Mouse (Mus musculus) midbrain, embryonic 12.5 days (tissue): ENCODE measurements at regions not wholly inside any gene's neighbourhood (a gene's known extent, or its start where the extent isn't known, plus 50 kb on each side); places are given as distances from the start of the nearest gene placed in this dataset. TPM values are rescaled to one million over a fixed set of nuclear protein-coding genes. Genes with fewer than 3 reads are reported as not detected.

Experiments
- microRNA-seq: library from miRNA; unstranded; fragments of <30 nt; microRNA quantifications from one replicate; pipeline ENCODE4, GENCODE M21; 2017

Small RNA genes in the stretch of these regions (microRNA-seq; reads per million reads assigned to microRNA genes)
- not detected for gene Mir6378
